Mouse (Mus musculus) testis, postnatal 10 days (tissue): ENCODE data around the gene Srp9.
A peak's percentile ranks its signal among the peaks of the same experiment; 100 is the strongest.
"Not testable (repeated sequence)": the region's sequence is repeated elsewhere in the genome, so short reads cannot be mapped to it uniquely, and the experiment has no call there.

Experiments
- DNase-seq: peaks from one replicate; pipeline ENCODE4 v3.0.0; 2021; ENCODE audit warnings: low spot score

The Srp9 gene

GRCm38 (mm10) chr1:182143288-182143687 lies 18.8 kb downstream of the Srp9 start:
- peak; percentile 53 for DNase-seq

- DNase-seq = no peak
Observed at GRCm38 (mm10) chr1:182145546-182145945, 21.0 kb downstream of the Srp9 start.

- DNase-seq = no peak
Observed at GRCm38 (mm10) chr1:182148864-182149514, 24.5 kb downstream of the Srp9 start.

- peak; percentile 36 for DNase-seq
Observed at GRCm38 (mm10) chr1:182149966-182150365, 25.4 kb downstream of the Srp9 start.

- peak; percentile 26 for DNase-seq
Observed at GRCm38 (mm10) chr1:182157734-182158133, 33.2 kb downstream of the Srp9 start.

GRCm38 (mm10) chr1:182159575-182159974 lies 35.0 kb downstream of the Srp9 start:
- no peak for DNase-seq

- peak; percentile 11 for DNase-seq
Observed at GRCm38 (mm10) chr1:182162951-182163350, 38.4 kb downstream of the Srp9 start.

- peak; percentile 13 for DNase-seq
Observed at GRCm38 (mm10) chr1:182164386-182164785, 39.8 kb downstream of the Srp9 start, which contains the start of gene Vmn1r1. TSS of gene Vmn1r1 (minus strand) at chr1:182164486.

- not testable (repeated sequence) for DNase-seq
Observed at GRCm38 (mm10) chr1:182170206-182170605, 45.7 kb downstream of the Srp9 start.

GRCm38 (mm10) chr1:182176985-182177384 lies 52.4 kb downstream of the Srp9 start:
- DNase-seq = not testable (repeated sequence)

GRCm38 (mm10) chr1:182181456-182182305 lies 57.1 kb downstream of the Srp9 start:
- no peak for DNase-seq
